Mouse (Mus musculus): ENCODE measurements around the gene Ceacam13.
"Not testable (repeated sequence)": the region's sequence is repeated elsewhere in the genome, so short reads cannot be mapped to it uniquely, and the experiment has no call there.

Gene Ceacam13

GRCm38 (mm10) chr7:18009589-18009988 is at the start of gene Ceacam13:
TSS of gene Ceacam13 (plus strand) at chr7:18009889.
- no peak for DNase-seq (ENCODE audit: low spot score)

GRCm38 (mm10) chr7:17971824-17972223 is 37.9 kb upstream of the Ceacam13 start, which contains the start of gene Ceacam11:
TSS of gene Ceacam11 (plus strand) at chr7:17972124.
- no peak for DNase-seq (ENCODE audit: low spot score)

GRCm38 (mm10) chr7:18001131-18001530 is 8.6 kb upstream of the Ceacam13 start:
- DNase-seq (ENCODE audit: low spot score), result not testable (repeated sequence)

- DNase-seq (ENCODE audit: low spot score), result no peak
Observed at GRCm38 (mm10) chr7:18065629-18066028, 55.9 kb downstream of the Ceacam13 start, which contains the start of gene Ceacam12. TSS of gene Ceacam12 (plus strand) at chr7:18065929.
